Mouse (Mus musculus): ENCODE results near the gene Sppl3. TPM values are rescaled to one million over a fixed set of nuclear protein-coding genes. Genes with fewer than 3 reads are reported as not detected.

Sppl3 gene
- total RNA-seq, 2 experiments from 2014 or later = 51.9 to 56.5 TPM

- intact Hi-C loops (cut with DNase I) = no loop called here
- no peak for DNase-seq
These were observed 135.2 kb downstream of the Sppl3 start for GRCm38 (mm10) chr5:115145976-115146746.

GRCm38 (mm10) chr5:115146747-115147130 lies 135.8 kb downstream of the Sppl3 start:
- DNase-seq = no peak

GRCm38 (mm10) chr5:115147388-115147787 lies 136.5 kb downstream of the Sppl3 start:
- intact Hi-C loops (cut with DNase I) = no loop called here
- DNase-seq = no peak

More at GRCm38 (mm10) chr5:115146747-115147130, 135.8 kb downstream of the Sppl3 start:
- intact Hi-C loops (cut with DNase I) = no loop called here

GRCm38 (mm10) chr5:115148378-115148777 lies 137.4 kb downstream of the Sppl3 start:
- intact Hi-C loops (cut with DNase I) = no loop called here
- DNase-seq = no peak

Other genes with a start within 250 kb of the Sppl3 start
- gene Ankrd13a, start 236.5 kb upstream of the Sppl3 start, total RNA-seq (2021) = 10 to 100 TPM; 54.4 to 55.6 TPM
- gene Git2, start 235.6 kb upstream of the Sppl3 start, total RNA-seq (2021) = 10 to 100 TPM; 48.0 to 52.2 TPM
- 10 to 100 TPM; 15.5 to 17.8 TPM for gene 1500011B03Rik, start 187.7 kb upstream of the Sppl3 start, total RNA-seq (2021)
- gene 4930519G04Rik, start 157.5 kb upstream of the Sppl3 start, total RNA-seq (2021) = not detected
- gene Gm9936, start 152.5 kb upstream of the Sppl3 start, total RNA-seq (2021) = not detected
- gene Oasl2, start 114.2 kb upstream of the Sppl3 start, total RNA-seq (2021) = 1 to 10 TPM; 2.2 to 3.7 TPM
- gene Oasl1, start 87.9 kb upstream of the Sppl3 start, total RNA-seq (2021) = under 1 TPM; 0.40 to 0.50 TPM
- gene 2210016L21Rik, start 69.0 kb upstream of the Sppl3 start, total RNA-seq (2021) = 10 to 100 TPM; 27.1 to 30.3 TPM
- gene Hnf1a, start 40.0 kb upstream of the Sppl3 start, total RNA-seq (2021) = not detected
- gene Gm10401, start 87.2 kb downstream of the Sppl3 start, total RNA-seq (2021) = not detected
- 100 to 1,000 TPM; 198 to 202 TPM for gene Acads, start 108.2 kb downstream of the Sppl3 start, total RNA-seq (2021)
- 10 to 100 TPM; 23.8 TPM for gene Unc119b, start 123.8 kb downstream of the Sppl3 start, total RNA-seq (2021)
- 10 to 100 TPM; 72.9 to 85.0 TPM for gene Mlec, start 147.0 kb downstream of the Sppl3 start, total RNA-seq (2021)
- gene Cabp1, start 183.2 kb downstream of the Sppl3 start, total RNA-seq (2021) = 1 to 10 TPM; 6.4 to 6.6 TPM
- gene Pop5, start 224.7 kb downstream of the Sppl3 start, total RNA-seq (2021) = 10 to 100 TPM; 28.9 to 30.8 TPM